Mouse (Mus musculus): ENCODE results near the gene Ptma. TPM values are rescaled to one million over a fixed set of nuclear protein-coding genes. Genes with fewer than 3 reads are reported as not detected.

The Ptma gene
- polyA plus RNA-seq (2012; fragmentation: generic; extraction: Trizol) = 1,000 to 10,000 TPM in 1 of 2 experiments, 100 to 1,000 TPM in 1; 531 to 1,518 TPM

DNA sequence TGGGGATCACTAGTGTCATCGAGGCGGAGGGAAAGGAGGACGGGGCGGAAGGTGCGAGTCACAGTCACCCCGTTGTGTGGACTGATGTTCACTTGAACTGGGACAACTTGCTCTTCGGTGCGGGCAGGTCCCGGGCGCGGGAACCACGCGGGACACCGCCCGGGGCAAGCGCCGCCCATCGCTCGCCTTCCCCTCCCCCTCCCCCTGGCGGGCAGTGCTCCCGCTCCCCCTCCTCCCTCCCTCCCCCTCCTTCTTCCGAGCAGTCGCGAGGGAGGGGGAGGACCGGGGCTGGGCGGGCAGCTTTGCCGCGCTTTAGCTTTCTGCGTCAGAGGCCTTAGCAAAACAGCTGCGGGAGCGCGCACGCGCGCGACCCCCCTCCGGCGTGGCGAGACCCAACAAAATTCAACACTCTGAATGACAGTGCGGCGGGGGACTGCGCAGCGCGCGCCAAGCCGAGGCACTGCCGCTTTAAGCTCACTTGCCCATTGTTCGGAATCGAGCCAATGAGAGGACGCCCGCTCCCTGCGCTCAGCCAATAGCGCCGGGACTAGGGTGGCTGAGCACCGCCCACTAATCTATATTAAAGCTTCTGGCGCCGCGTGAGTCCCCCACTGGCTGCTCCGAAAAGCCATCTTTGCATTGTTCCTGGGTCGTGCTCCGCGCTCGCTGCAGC lies at the start of gene Ptma:
Gene Ptma (plus strand): TSS at position 611 of the 673 bp plus-strand sequence.

Other genes with a start within 250 kb of the Ptma start
- not detected for gene B3gnt7, start 223.9 kb upstream of the Ptma start, polyA plus RNA-seq (2012; fragmentation: generic; extraction: Trizol)
- 100 to 1,000 TPM in 1 of 2 experiments, 10 to 100 TPM in 1; 69.8 to 102 TPM for gene Ncl, start 167.3 kb upstream of the Ptma start, polyA plus RNA-seq (2012; fragmentation: generic; extraction: Trizol)
- under 1 TPM in 1 of 2 experiments, not detected in 1; 0.04 TPM for gene Nmur1, start 100.5 kb upstream of the Ptma start, polyA plus RNA-seq (2012; fragmentation: generic; extraction: Trizol)
- not detected for gene Tex44, start 100.4 kb upstream of the Ptma start, polyA plus RNA-seq (2012; fragmentation: generic; extraction: Trizol)
- gene Pde6d, start 55.9 kb downstream of the Ptma start, polyA plus RNA-seq (2012; fragmentation: generic; extraction: Trizol) = 10 to 100 TPM; 21.9 to 66.1 TPM
- 10 to 100 TPM; 12.1 to 15.8 TPM for gene Cops7b, start 56.2 kb downstream of the Ptma start, polyA plus RNA-seq (2012; fragmentation: generic; extraction: Trizol)
- gene Nppc, start 143.8 kb downstream of the Ptma start, polyA plus RNA-seq (2012; fragmentation: generic; extraction: Trizol) = not detected
- gene Dis3l2, start 177.1 kb downstream of the Ptma start, polyA plus RNA-seq (2012; fragmentation: generic; extraction: Trizol) = 10 to 100 TPM in 1 of 2 experiments, 1 to 10 TPM in 1; 3.6 to 10.0 TPM

All from C3H10T1/2 (cell line).